Mouse (Mus musculus) midbrain, embryonic 16.5 days (tissue): Measurements from ENCODE around the gene Cradd. TPM values are rescaled to one million over a fixed set of nuclear protein-coding genes. Genes with fewer than 3 reads are reported as not detected.

ENCODE experiments used
- ATAC-seq: fragments of 200-750 bp; cut with Nextera tagmentation; 2 replicates; pipeline ENCODE4 v1.8.0; 2017; ENCODE audit warnings: moderate TSS enrichment
- H3K27ac ChIP-seq: fragments of 300-500 bp; sonication (generic); 2 replicates; pipeline ENCODE4 v1.5.1; 2014; ENCODE audit warnings: mild to moderate bottlenecking, low read length, mixed read lengths
- H3K27me3 ChIP-seq: fragments of 300-500 bp; sonication (generic); 2 replicates; pipeline ENCODE4 v1.6.1; 2014; ENCODE audit warnings: low read depth, low read length, mixed read lengths; ENCODE audit not compliant: control insufficient read depth, insufficient read depth
- H3K36me3 ChIP-seq: fragments of 300-500 bp; sonication (generic); 2 replicates; pipeline ENCODE4 v1.6.1; 2014; ENCODE audit warnings: mild to moderate bottlenecking, low read length, moderate library complexity, mixed read lengths; ENCODE audit not compliant: control insufficient read depth, insufficient read depth
- H3K4me1 ChIP-seq: fragments of 300-500 bp; sonication (generic); 2 replicates; pipeline ENCODE4 v1.6.1; 2014; ENCODE audit warnings: mild to moderate bottlenecking, low read length, mixed read lengths; ENCODE audit not compliant: control insufficient read depth, insufficient read depth
- H3K4me2 ChIP-seq: fragments of 300-500 bp; sonication (generic); 2 replicates; pipeline ENCODE4 v1.6.1; 2014; ENCODE audit warnings: mild to moderate bottlenecking, low read length, mixed read lengths
- H3K4me3 ChIP-seq: fragments of 300-500 bp; sonication (generic); 2 replicates; pipeline ENCODE4 v1.5.1; 2014; ENCODE audit warnings: low read depth, mild to moderate bottlenecking, low read length, moderate library complexity, mixed read lengths
- H3K9ac ChIP-seq: fragments of 300-500 bp; sonication (generic); 2 replicates; pipeline ENCODE4 v1.6.1; 2014; ENCODE audit warnings: low read depth, low read length, mixed read lengths
- H3K9me3 ChIP-seq: fragments of 300-500 bp; sonication (generic); replicated peaks from 2 replicates; pipeline ENCODE4 v1.6.1; 2014; ENCODE audit warnings: mild to moderate bottlenecking, low read length, mixed read lengths; ENCODE audit not compliant: control insufficient read depth, poor library complexity, severe bottlenecking
- WGBS: fragments of 180-500 bp; shearing (Covaris S2); extraction: QIAGEN DNeasy Blood & Tissue Kit; methylation state at CpG from one replicate; pipeline ENCODE4 v1.1.7; 2014; 5-methylcytosine and 5-hydroxymethylcytosine counted together
- polyA plus RNA-seq: library from polyadenylated mRNA; unstranded; fragments of >200 nt; fragmentation: Nextera tagmentation; extraction: Ambion mirVana; gene quantifications from 2 replicates; pipeline ENCODE4 v1.2.1, GENCODE M21; 2015

Cradd gene
- polyA plus RNA-seq, 1 experiment from 2014 or later = 11.1 TPM

- Histone ChIP-seq H3K4me1 (no peaks in the 10 kb centered on the region), H3K4me2 (no peak overlapping the region), H3K4me3 (no peak overlapping the region), H3K9me3 (no peaks in the 10 kb centered on the region), H3K9ac (no peak overlapping the region), H3K36me3 (no peaks in the 10 kb centered on the region), H3K27ac (0 out of 2 replicates have a peak overlapping the region, but pooled peaks have one; percentile 8), H3K27me3 (no peaks in the 10 kb centered on the region)
- ATAC-seq = no peak
- 67% methylated on average over 9 of the region's 9 CpGs for WGBS
Observed at GRCm38 (mm10) chr10:95221914-95222313, 102.0 kb downstream of the Cradd start.

GRCm38 (mm10) chr10:95220536-95220935 is 103.4 kb downstream of the Cradd start:
- Histone ChIP-seq H3K9ac (no peak overlapping the region), H3K27me3 (no peaks in the 10 kb centered on the region), H3K9me3 (no peaks in the 10 kb centered on the region), H3K4me3 (no peak overlapping the region), H3K4me2 (no peak overlapping the region), H3K36me3 (no peaks in the 10 kb centered on the region), H3K4me1 (no peaks in the 10 kb centered on the region), H3K27ac (no peak overlapping the region)
- WGBS = 58% methylated on average over 3 of the region's 3 CpGs
- no peak for ATAC-seq

DNA sequence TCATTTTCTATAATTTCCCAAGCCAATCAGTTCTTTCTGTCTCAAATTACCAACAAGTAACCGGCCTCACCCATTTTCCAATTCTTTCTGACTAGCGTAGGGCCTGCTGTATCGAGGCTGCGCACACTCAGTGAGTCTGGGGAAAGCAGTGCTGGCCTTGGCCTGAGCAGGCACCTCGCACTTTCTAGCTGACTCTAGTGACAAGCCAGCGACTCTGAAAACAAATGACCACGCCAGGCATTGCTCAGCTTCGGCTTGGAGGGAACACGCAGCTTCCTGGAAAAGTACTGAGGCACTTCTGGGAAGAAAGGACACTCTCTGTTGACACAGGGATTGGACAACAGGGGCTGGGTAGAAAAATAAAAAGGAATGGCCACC is 105.3 kb downstream of the Cradd start:
- WGBS = 91% methylated on average over 9 of the region's 9 CpGs
- Histone ChIP-seq H3K4me1 (no peaks in the 10 kb centered on the region), H3K9me3 (no peaks in the 10 kb centered on the region), H3K36me3 (no peaks in the 10 kb centered on the region), H3K27ac (no peak overlapping the region), H3K4me2 (no peak overlapping the region), H3K9ac (no peak overlapping the region), H3K4me3 (no peak overlapping the region), H3K27me3 (no peaks in the 10 kb centered on the region)
- ATAC-seq = no peak

DNA sequence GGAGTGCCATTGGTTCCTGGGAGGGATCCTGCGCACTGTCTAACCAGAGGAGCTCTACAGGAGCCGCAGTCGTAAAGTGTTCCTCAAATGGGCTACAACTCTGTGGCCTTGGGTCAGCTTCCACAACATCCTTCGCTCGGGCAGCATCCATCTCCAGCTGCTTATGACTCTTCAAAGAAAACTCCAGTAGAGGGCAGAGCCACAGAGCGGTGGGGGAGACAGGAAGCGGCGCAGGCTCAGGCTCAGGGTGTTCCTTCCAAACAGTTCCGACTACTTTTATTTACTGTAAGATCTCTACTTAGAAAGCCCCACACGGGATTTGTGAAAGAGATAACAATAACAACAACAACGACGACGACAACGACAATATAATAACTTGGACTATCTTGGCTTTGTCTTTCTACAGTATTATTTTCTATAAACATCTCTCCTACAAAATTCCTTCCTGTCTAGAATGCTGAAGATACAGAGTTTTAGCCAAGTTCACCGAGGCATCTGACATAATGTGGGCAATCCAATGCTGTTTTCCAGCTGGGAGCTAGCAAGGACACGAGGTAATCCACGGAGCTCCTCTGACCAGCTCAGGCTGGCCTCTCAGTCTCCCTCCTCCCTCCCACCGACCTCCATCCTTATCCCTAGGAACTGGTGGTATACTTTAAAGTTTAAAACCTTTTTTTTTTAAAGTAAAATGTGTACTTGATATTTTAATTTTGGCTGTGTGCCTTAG is 105.8 kb downstream of the Cradd start:
- Histone ChIP-seq H3K27ac (no peak overlapping the region), H3K9ac (no peak overlapping the region), H3K4me1 (no peaks in the 10 kb centered on the region), H3K27me3 (no peaks in the 10 kb centered on the region), H3K4me3 (no peak overlapping the region), H3K4me2 (no peak overlapping the region), H3K9me3 (no peaks in the 10 kb centered on the region), H3K36me3 (no peaks in the 10 kb centered on the region)
- ATAC-seq = no peak
- WGBS = 66% methylated on average over 18 of the region's 18 CpGs

- H3K27ac ChIP-seq = no peak overlapping the region
- H3K27me3 ChIP-seq = no peaks in the 10 kb centered on the region
- H3K4me3 ChIP-seq = no peak overlapping the region
- no peak overlapping the region for H3K4me2 ChIP-seq
- H3K36me3 ChIP-seq = no peaks in the 10 kb centered on the region
- H3K9me3 ChIP-seq = no peaks in the 10 kb centered on the region
- no peak for ATAC-seq
- no peak overlapping the region for H3K9ac ChIP-seq
- H3K4me1 ChIP-seq = no peaks in the 10 kb centered on the region
- 90% methylated on average over 15 of the region's 15 CpGs for WGBS
Observed at GRCm38 (mm10) chr10:95215324-95215723, 108.6 kb downstream of the Cradd start.

GRCm38 (mm10) chr10:95213820-95214219 is 110.1 kb downstream of the Cradd start:
- Histone ChIP-seq H3K4me3 (no peak overlapping the region), H3K27ac (no peak overlapping the region), H3K9me3 (no peaks in the 10 kb centered on the region), H3K4me2 (no peak overlapping the region), H3K36me3 (no peaks in the 10 kb centered on the region), H3K4me1 (no peaks in the 10 kb centered on the region), H3K9ac (no peak overlapping the region), H3K27me3 (no peaks in the 10 kb centered on the region)
- ATAC-seq = no peak
- WGBS = 90% methylated on average over 9 of the region's 9 CpGs

DNA sequence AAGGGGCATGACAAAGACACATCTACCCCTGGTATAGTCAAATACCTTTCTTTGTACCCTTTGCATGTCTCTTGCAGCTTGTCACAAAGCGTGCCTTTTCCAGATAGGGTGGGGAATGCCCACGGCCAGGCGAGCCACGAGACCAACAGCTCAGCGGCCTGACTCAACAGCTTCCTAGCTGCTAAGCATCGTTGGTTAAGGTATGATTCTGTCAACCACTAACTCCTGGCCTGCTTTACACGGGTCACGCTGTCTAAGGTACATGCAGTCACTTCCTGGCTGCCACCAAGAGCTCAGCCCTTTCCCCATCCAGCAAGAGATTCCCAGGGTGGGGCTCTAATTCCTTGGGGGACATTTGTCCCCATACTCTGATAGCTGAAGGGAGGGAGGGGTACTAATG is 110.6 kb downstream of the Cradd start:
- Histone ChIP-seq H3K27ac (no peak overlapping the region), H3K36me3 (no peaks in the 10 kb centered on the region), H3K4me1 (no peaks in the 10 kb centered on the region), H3K9me3 (no peaks in the 10 kb centered on the region), H3K4me3 (no peak overlapping the region), H3K9ac (no peak overlapping the region), H3K27me3 (no peaks in the 10 kb centered on the region), H3K4me2 (no peak overlapping the region)
- ATAC-seq = no peak
- WGBS = 93% methylated on average over 8 of the region's 8 CpGs

DNA sequence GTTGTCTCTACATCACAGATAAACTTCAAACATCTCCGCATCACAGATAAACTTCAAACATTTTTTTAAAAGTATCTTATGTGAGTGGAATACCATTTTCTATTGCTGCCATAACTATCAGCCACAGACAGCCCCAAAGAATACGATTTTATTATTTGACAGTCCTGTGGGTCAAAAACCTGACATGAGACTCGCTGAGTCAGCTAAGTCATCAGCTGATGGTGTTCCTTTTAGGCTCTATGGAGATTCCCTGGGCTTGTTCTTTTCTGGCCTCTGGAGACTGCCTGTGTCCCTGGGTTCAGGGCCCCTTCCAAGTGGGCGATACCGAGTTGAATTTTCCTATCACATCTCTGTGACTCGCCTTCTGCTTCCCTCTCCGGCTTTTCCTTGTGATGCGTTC is 112.3 kb downstream of the Cradd start:
- H3K27me3 ChIP-seq = no peaks in the 10 kb centered on the region
- no peaks in the 10 kb centered on the region for H3K9me3 ChIP-seq
- H3K9ac ChIP-seq = no peak overlapping the region
- no peak overlapping the region for H3K27ac ChIP-seq
- no peak overlapping the region for H3K4me2 ChIP-seq
- ATAC-seq = no peak
- H3K36me3 ChIP-seq = no peaks in the 10 kb centered on the region
- H3K4me3 ChIP-seq = no peak overlapping the region
- H3K4me1 ChIP-seq = no peaks in the 10 kb centered on the region
- 88% methylated on average over 8 of the region's 8 CpGs for WGBS

GRCm38 (mm10) chr10:95210664-95211372 is 113.1 kb downstream of the Cradd start:
- 72% methylated on average over 7 of the region's 7 CpGs for WGBS
- Histone ChIP-seq H3K4me1 (no peaks in the 10 kb centered on the region), H3K27ac (no peak overlapping the region), H3K9ac (no peak overlapping the region), H3K36me3 (no peaks in the 10 kb centered on the region), H3K4me3 (no peak overlapping the region), H3K4me2 (no peak overlapping the region), H3K9me3 (no peaks in the 10 kb centered on the region), H3K27me3 (no peaks in the 10 kb centered on the region)
- no peak for ATAC-seq
